Mouse (Mus musculus) cerebellum, adult 2 months (tissue): ENCODE measurements around the gene Gm26920. TPM values are rescaled to one million over a fixed set of nuclear protein-coding genes. Genes with fewer than 3 reads are reported as not detected.

Experiments used
- DNase-seq, 2 experiments: peaks; one replicate each; pipeline ENCODE4 v3.0.0; 2021
- H3K27ac ChIP-seq: fragments of 200-500 bp; 2 replicates; pipeline ENCODE4 v1.5.1; 2012; ENCODE audit warnings: low read length, control low read depth, inconsistent platforms; ENCODE audit not compliant: insufficient read depth
- H3K27me3 ChIP-seq: fragments of 200-500 bp; 2 replicates; pipeline ENCODE4 v1.6.1; 2012; ENCODE audit warnings: inconsistent platforms, mild to moderate bottlenecking, low read length, moderate library complexity; ENCODE audit not compliant: control insufficient read depth, insufficient read depth
- H3K4me1 ChIP-seq: fragments of 200-500 bp; 2 replicates; pipeline ENCODE4 v1.6.1; 2011; ENCODE audit warnings: low read length; ENCODE audit not compliant: control insufficient read depth, insufficient read depth
- H3K4me3 ChIP-seq: fragments of 200-500 bp; replicated peaks from 2 replicates; pipeline ENCODE3; 2011; ENCODE audit warnings: mild to moderate bottlenecking, low read depth, low read length, control low read depth; ENCODE audit not compliant: insufficient read depth
- CTCF ChIP-seq: fragments of 200-500 bp; IDR thresholded peaks from 2 replicates; pipeline ENCODE4 v1.5.1; 2011; ENCODE audit warnings: low read depth, mild to moderate bottlenecking, control low read depth, low read length, moderate library complexity, borderline replicate concordance; ENCODE audit not compliant: insufficient read depth
- POLR2A ChIP-seq: fragments of 200-500 bp; IDR thresholded peaks from 2 replicates; pipeline ENCODE4 v1.6.1; 2011; ENCODE audit warnings: low read length, control low read depth, borderline replicate concordance; ENCODE audit not compliant: insufficient read depth
- WGBS: fragments of 180-500 bp; shearing (Covaris S2); methylation state at CpG from one replicate; pipeline ENCODE4 v1.1.7; 2018; 5-methylcytosine and 5-hydroxymethylcytosine counted together
- polyA plus RNA-seq: library from polyadenylated mRNA; depleted of rRNA; stranded (reverse); fragments of >200 nt; gene quantifications from 2 replicates; pipeline ENCODE4 v1.2.3, GENCODE M21; 2012; rRNA removed

The Gm26920 gene
- polyA plus RNA-seq, 1 experiment, result 0.65 TPM

DNA sequence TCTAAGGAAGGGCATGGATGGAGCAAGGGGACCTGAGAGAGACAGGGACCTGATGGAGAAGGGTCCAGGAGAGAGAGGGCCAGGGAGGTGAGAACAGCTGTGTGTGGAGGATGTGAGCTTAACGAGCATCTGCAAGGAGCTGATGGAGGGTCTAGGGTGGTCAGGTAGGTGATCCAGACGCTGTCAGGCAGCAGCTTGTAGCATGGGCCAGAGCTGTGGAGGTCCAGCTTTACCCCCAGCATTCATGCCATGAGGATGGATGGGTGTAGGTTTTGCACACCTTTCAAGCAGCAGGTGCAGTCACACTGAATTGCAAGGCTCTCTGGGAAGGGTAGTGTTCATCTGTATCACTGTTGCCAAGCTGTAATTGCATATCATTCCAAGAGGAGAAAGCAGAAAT is 70.7 kb downstream of the Gm26920 start:
- 84% methylated on average over 2 of the region's 2 CpGs for WGBS
- DNase-seq, result no peak
- Histone ChIP-seq H3K27me3 (no peaks in the 10 kb centered on the region), H3K27ac (no peak overlapping the region), H3K4me3 (no peak overlapping the region), H3K4me1 (no peaks in the 10 kb centered on the region)
- TF ChIP-seq CTCF (no peak), POLR2A (no peak)

DNA sequence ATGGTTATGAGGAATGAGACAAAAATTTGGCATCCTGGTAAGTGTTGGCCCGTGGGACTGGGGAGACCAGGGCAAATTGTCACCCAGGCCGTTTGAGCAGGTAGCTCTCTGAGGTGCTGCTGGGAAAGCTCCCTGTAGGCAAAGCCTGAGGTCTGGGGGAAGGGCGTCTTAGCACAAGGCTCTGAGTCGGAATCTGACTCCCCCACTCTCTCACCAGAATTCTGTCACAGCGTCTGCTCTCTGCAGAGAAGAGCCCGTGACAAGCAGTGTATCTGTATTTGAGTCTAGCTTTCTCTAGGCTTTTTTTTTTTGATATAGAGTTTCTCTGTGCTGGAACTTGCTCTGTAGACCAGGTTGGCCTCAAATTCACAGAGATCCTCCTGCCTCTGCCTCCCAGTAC is 73.0 kb downstream of the Gm26920 start:
- no peak overlapping the region for H3K27ac ChIP-seq
- no peak for DNase-seq
- no peak overlapping the region for H3K4me3 ChIP-seq
- no peak for TF ChIP-seq CTCF
- no peaks in the 10 kb centered on the region for H3K27me3 ChIP-seq
- WGBS, result 90% methylated on average over 6 of the region's 6 CpGs
- no peaks in the 10 kb centered on the region for H3K4me1 ChIP-seq

DNA sequence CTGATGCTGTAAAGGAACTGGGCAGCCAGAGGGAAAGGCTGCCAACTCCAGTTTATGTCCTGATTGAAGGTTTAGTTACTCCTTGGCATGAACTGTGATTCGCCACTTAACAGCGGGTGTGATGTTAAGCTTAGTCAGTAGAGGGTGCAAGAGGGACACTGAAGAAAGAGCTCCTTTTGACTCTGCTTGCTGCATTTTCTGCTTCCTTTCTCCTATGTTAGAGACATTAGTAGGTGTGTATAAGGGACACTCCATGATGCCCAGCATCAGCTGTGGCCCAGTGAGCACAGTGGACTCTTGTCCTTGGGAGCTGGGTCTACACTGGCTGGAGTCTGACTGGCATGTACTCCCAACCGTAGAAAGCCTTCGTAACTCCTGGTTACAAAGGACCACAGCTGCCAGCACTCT is 77.2 kb downstream of the Gm26920 start:
- TF ChIP-seq POLR2A, result no peak
- TF ChIP-seq CTCF, result peak; percentile 63; the same call in 1 of the 2 replicates
- Histone ChIP-seq H3K27me3 (no peaks in the 10 kb centered on the region), H3K4me3 (no peak overlapping the region), H3K4me1 (peaks cover 6% of the 10 kb centered on the region), H3K27ac (no peak overlapping the region)
- WGBS, result 44% methylated on average over 4 of the region's 4 CpGs
- peak; percentile 50 to 60 for DNase-seq

DNA sequence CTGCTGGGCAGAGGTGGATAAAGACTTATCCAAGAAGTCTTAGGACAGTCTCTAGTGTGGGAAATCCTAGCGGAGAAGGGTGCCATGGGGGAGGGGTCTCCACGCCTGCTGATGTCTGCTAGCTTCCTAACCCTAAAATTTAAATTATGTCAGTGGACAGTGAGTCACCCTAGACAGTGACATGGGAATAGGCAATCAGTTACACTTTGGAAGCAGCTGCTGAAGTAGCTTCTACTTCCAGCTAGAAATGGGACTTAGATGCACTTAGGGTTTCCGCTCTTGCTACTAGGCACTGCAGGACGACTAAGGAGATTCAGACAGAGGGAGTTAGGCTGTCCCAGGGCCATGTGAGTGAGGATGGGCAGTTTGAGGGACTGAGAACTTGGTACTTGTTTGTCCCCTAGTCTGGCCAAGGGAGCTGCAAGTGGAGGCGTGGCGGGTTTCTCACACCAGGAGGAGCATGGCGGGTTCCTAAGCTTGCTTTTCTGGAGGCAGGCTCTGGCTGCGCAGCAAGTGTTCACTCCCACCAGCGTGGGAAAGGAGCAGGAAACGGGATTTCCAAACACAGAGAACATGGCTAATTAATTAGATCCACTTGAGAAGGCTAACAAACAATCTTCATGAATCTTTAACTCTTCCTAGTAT is 79.5 kb downstream of the Gm26920 start:
- DNase-seq, result no peak
- H3K4me3 ChIP-seq, result no peak overlapping the region
- no peaks in the 10 kb centered on the region for H3K27me3 ChIP-seq
- TF ChIP-seq CTCF (no peak), POLR2A (no peak)
- H3K27ac ChIP-seq, result no peak overlapping the region
- WGBS, result 76% methylated on average over 10 of the region's 10 CpGs
- peaks cover 6% of the 10 kb centered on the region for H3K4me1 ChIP-seq

DNA sequence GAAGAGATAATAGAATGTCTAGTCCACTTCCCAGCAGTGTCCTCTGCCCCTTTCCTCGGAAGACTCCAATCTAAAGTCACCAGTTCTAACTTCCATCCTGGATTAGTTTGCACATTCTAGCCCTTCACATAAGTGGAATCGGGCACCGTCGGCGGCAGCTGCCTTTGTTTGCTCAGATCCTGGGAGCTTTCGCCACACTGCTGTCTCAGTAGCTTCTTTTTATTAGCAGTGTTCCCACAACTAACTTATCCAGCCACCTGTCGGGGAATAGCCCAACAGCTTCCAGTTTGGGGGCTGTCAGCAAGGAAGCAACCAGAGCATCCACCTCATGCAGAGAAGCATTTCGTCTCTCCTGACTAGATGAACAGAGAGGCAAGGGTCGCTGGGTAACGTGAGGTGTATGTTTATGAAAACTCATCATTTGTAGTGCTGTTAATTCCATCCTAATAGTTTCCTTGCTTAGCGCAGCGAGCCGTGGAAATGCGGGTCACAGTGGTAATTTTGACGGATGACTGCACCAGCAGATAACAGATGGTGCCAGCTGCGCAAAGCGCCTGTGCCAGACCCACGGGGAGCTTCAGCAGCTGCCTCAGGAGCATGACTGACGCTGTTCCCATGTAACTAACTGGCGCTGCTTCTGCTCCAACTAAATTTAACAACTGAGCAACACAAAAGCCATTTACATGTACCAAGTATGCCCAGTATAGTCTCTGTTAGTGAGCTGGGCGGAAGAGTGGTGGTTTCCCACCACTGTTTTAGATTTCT is 80.7 kb downstream of the Gm26920 start:
- Histone ChIP-seq H3K27ac (no peak overlapping the region), H3K4me3 (no peak overlapping the region), H3K27me3 (no peaks in the 10 kb centered on the region), H3K4me1 (peaks cover 6% of the 10 kb centered on the region)
- TF ChIP-seq CTCF, result no peak
- TF ChIP-seq POLR2A, result no peak
- DNase-seq, result peak; percentile 11 to 21
- WGBS, result 23% methylated on average over 21 of the region's 21 CpGs

DNA sequence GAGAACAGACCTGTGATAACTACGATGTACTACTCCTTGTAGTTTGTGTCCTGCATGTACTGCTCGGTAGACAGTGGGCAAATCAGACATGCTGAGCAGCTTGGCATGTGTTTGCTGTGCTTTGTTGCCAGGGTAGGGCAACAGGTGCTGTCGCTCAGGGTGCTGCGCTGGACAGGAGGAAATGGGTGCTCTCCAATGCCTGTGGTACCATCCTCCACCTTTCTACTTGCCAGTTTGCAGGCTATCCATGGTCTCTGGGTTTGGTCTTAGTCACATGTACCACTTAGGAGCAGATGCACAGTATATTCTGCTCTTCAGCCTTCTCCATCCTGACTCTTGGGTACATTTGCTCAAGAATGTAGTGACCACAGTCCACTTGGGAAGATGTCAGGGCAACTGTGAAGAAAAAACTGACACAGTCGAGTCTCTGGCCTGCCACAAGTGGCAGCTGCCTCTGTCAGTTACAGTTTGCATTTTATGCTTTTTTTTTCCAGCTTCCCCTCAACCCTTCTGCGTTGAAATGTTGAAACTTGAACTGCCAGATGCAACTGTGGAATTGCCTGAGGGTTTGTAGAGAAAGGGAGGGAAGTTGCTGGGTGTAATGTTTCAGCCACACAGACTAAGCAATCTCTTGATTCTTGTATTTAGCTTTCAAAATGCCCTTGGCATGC is 82.1 kb downstream of the Gm26920 start:
- H3K27ac ChIP-seq, result no peak overlapping the region
- TF ChIP-seq CTCF (no peak), POLR2A (no peak)
- 32% methylated on average over 6 of the region's 6 CpGs for WGBS

DNA sequence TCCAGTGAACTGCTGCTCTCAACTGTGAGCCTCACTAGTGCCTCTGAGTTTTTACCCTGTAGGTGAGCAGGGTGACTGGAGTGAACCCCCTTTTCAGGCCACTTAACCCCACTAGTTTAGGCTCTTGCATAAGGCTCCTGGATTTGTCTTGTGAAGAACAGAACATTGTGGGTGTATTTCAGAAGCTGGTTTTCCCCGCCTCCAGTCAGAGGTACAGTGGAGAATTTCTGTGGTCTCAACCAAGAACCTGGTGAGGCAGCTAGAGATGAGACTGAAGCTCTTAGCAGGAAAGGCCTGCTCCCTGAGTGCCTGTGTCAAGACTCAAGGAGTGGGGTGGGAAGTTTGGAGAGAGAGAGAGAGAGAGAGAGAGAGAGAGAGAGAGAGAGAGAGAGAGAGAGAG is 82.6 kb downstream of the Gm26920 start:
- DNase-seq, result no peak
- WGBS, result 87% methylated on average over 1 of the region's 1 CpGs
- H3K4me3 ChIP-seq, result no peak overlapping the region
- no peak overlapping the region for H3K27ac ChIP-seq
- no peaks in the 10 kb centered on the region for H3K27me3 ChIP-seq
- peaks cover 6% of the 10 kb centered on the region for H3K4me1 ChIP-seq
- no peak for TF ChIP-seq CTCF
- TF ChIP-seq POLR2A, result no peak

More for the DNA sequence above, 82.1 kb downstream of the Gm26920 start:
- Histone ChIP-seq H3K4me3 (no peak overlapping the region), H3K4me1 (peaks cover 6% of the 10 kb centered on the region), H3K27me3 (no peaks in the 10 kb centered on the region)
- DNase-seq, result no peak

Other genes with a start within 250 kb of the Gm26920 start
- 10.6 and 10.8 TPM in 2 replicates for gene Zfp940, start 236.7 kb downstream of the Gm26920 start, polyA plus RNA-seq
- gene Zfp420, start 230.4 kb downstream of the Gm26920 start, polyA plus RNA-seq, result 12.7 and 13.6 TPM in 2 replicates
- gene Zfp27, start 183.8 kb downstream of the Gm26920 start, polyA plus RNA-seq, result 13.7 and 14.4 TPM in 2 replicates
- 13.4 and 14.0 TPM in 2 replicates for gene Zfp383, start 182.2 kb downstream of the Gm26920 start, polyA plus RNA-seq
- 15.4 and 17.3 TPM in 2 replicates for gene Zfp74, start 136.3 kb downstream of the Gm26920 start, polyA plus RNA-seq
- gene Zfp568, start 106.5 kb downstream of the Gm26920 start, polyA plus RNA-seq, result 3.3 and 4.2 TPM in 2 replicates
- gene Zfp14, start 39.0 kb downstream of the Gm26920 start, polyA plus RNA-seq, result 14.8 and 18.3 TPM in 2 replicates
- 2.7 and 2.9 TPM in 2 replicates for gene Zfp82, start 17.5 kb downstream of the Gm26920 start, polyA plus RNA-seq
- 5.5 and 6.1 TPM in 2 replicates for gene Zfp566, start 117 bp upstream of the Gm26920 start, polyA plus RNA-seq
- gene Zfp260, start 4.4 kb upstream of the Gm26920 start, polyA plus RNA-seq, result 46.3 and 46.6 TPM in 2 replicates
- 7.1 and 8.3 TPM in 2 replicates for gene Zfp382, start 31.5 kb upstream of the Gm26920 start, polyA plus RNA-seq
- 37.6 and 38.0 TPM in 2 replicates for gene Zfp146, start 79.3 kb upstream of the Gm26920 start, polyA plus RNA-seq
- 24.7 and 32.0 TPM in 2 replicates for gene Cox7a1, start 93.7 kb upstream of the Gm26920 start, polyA plus RNA-seq
- 463 and 475 TPM in 2 replicates for gene Capns1, start 108.4 kb upstream of the Gm26920 start, polyA plus RNA-seq
- gene Polr2i, start 141.5 kb upstream of the Gm26920 start, polyA plus RNA-seq, result 167 and 182 TPM in 2 replicates
- gene Tbcb, start 141.9 kb upstream of the Gm26920 start, polyA plus RNA-seq, result 134 and 147 TPM in 2 replicates
- not detected in 2 replicates for gene Ovol3, start 145.3 kb upstream of the Gm26920 start, polyA plus RNA-seq
- gene Thap8, start 189.7 kb upstream of the Gm26920 start, polyA plus RNA-seq, result 0.16 TPM in 1 of 2 replicates, not detected in the other
- gene Wdr62, start 190.0 kb upstream of the Gm26920 start, polyA plus RNA-seq, result 3.8 and 4.6 TPM in 2 replicates
- 726 and 810 TPM in 2 replicates for gene Clip3, start 201.3 kb upstream of the Gm26920 start, polyA plus RNA-seq
- 197 and 214 TPM in 2 replicates for gene Alkbh6, start 218.3 kb upstream of the Gm26920 start, polyA plus RNA-seq
- 63.4 and 63.8 TPM in 2 replicates for gene Syne4, start 224.4 kb upstream of the Gm26920 start, polyA plus RNA-seq
- gene E130208F15Rik, start 231.3 kb upstream of the Gm26920 start, polyA plus RNA-seq, result 0.57 and 0.73 TPM in 2 replicates
- 21.9 and 23.8 TPM in 2 replicates for gene Sdhaf1, start 233.5 kb upstream of the Gm26920 start, polyA plus RNA-seq